Mouse (Mus musculus) cerebellum, postnatal 14 days (tissue): Measurements from ENCODE around the gene Tpi1.
"Not testable (repeated sequence)": the region's sequence is repeated elsewhere in the genome, so short reads cannot be mapped to it uniquely, and the experiment has no call there.

Source experiments
- DNase-seq, 2 experiments: peaks; one replicate each; pipeline ENCODE4 v3.0.0; 2021; ENCODE audit warnings: mixed read lengths in 2 of 2

The Tpi1 gene

DNA sequence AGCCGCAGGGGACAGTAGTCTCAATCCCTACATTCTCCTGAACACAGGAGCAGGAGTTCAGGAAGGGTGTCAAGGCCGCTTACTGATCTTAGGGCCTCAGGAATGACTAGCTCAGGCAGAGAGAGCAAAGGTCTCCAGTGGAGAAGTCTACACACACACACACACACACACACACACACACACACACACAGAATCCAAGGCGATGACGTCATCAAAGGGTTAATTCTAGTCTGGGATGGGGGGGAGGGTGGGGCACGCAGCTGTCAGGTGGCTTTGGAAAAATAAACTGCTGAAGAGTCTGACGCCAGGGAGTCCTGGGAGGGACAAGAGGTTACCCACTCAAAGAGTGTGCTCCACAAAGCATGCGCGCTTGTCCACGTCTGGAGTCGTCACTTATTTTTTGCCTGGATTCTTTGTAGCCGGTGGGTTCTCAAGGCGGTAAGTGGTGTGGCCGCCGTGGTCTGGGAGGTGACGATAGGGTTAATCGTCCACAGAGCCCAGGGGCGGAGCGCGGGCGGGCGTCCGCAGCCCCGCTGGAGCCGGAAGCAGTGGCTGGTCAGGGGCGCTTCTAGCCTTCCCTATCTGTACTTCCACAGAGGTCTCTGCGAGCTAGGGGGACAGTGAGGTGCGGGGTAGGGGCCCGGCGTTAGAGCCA, 5.6 kb downstream of the Tpi1 start, which contains the start of gene Spsb2:
TSS of gene Spsb2 (plus strand) at position 304 of the 655 bp plus-strand sequence.
- peak; percentile 73 to 78 for DNase-seq

DNA sequence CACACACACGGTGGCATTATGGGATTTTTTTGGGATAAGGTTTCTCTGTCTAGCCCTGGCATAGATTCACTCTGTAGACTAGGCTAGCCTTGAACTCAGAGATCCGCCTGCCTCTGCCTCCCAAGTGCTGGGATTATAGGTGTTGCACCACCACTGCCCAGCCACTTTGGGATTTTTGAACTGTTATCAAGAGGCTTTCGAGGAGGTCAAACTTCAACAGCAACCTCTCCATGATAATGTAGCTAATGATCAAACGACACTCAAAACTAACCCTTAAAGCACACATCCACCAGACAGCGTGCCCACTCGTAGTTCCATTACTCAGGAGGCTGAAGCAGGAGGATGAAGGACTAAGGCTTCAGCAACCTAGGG, 6.1 kb downstream of the Tpi1 start:
- no peak for DNase-seq

GRCm38 (mm10) chr6:124807366-124807765, 6.7 kb downstream of the Tpi1 start:
- no peak for DNase-seq

GRCm38 (mm10) chr6:124806446-124807140, 7.5 kb downstream of the Tpi1 start:
- DNase-seq: no peak

- peak; percentile 95 to 98 for DNase-seq
Measured at GRCm38 (mm10) chr6:124805341-124806321, 8.5 kb downstream of the Tpi1 start.

DNA sequence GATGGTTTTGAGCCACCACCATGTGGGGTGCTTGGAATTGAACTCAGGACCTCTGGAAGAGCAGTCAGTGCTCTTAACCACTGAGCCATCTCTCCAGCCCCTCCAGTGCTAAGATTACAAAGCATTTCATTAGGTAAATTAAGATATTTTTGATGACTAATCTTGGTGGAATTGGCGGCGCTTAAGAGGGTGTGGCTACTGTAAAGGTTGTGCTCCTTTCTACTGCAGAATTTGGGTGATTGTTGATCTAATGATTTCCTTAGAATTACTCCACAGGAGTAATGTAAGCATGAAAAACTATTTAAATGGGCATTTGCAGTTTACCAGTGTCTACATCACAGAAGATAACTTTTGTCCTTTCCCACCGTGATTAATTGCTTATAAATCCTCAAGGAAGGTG, 9.8 kb downstream of the Tpi1 start:
- DNase-seq: no peak

DNA sequence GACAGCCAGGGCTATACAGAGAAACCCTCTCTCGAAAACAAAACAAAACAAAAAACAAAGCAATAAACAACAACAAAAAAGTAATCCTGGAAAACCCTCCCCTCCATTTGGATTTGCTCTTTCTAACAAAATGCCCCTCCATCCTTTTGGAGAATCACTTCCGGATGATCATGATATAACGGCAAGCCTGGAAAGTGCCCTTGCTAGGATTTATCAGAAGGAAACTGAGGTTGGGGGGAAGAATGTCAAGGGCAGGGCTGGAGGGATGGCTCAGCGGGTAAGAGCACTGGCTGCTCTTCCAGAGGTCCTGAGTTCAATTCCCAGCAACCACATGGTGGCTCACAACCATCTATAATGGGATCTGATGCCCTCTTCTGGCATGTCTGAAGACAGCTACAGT, 10.4 kb downstream of the Tpi1 start:
- DNase-seq: not testable (repeated sequence)

DNA sequence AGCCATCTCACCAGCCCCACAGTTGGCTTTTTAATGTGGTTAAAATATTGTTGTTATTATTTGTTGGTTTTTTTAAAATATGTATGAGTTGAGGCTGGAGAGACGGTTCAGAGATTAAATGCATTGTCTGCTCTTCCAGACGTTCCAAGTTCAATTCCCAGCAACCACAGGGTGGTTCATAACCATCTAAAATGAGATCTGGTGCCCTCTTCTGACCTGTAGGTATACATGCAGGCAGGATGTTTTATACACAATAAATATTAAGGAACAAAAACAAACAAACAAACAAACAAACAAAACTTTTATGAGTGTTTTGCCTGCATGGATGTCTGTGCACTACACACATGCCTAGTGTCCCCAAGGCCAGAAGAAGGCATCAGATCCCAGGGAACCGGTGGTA, 11.0 kb downstream of the Tpi1 start:
- no peak for DNase-seq

DNA sequence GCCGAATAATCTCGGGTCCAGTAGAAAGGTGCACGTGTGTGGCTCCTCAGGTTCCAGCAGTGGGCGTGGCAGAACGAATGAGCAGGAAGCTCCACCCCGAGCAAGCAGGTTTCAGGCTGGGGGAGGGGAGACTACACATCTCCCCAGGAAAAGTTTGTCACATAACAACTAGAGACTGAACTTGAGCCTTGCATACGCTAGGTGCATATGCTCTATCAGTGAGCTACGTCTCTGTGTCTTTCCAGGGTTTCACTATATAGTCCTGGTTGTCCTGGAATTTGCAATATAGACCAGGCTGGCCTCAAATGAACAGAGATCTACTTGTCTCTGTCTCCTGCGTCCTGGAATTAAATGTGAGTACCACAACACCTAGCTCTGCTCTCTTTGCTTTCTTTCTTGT, 11.7 kb downstream of the Tpi1 start:
- not testable (repeated sequence) for DNase-seq

GRCm38 (mm10) chr6:124796200-124796599, 17.9 kb downstream of the Tpi1 start:
- no peak for DNase-seq

DNA sequence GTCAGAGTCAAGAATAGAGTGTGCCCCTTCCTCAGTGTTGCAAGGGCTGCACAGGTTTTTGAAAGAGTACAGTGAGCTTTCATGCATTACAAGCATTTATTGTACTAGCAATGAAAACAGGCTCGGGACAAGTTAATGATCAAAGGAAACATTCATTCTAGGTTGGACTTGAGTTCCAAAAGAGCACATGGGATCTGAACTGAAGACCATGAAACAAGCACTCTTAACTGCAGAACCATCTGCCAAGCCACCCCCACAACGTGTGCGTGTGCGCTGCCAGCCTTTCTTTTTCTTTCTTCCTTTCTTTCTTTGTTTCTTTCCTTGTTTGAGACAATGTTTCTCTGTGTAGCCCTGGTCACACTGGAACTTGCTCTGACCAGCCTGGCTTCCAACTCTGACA, 18.3 kb downstream of the Tpi1 start:
- no peak for DNase-seq

DNA sequence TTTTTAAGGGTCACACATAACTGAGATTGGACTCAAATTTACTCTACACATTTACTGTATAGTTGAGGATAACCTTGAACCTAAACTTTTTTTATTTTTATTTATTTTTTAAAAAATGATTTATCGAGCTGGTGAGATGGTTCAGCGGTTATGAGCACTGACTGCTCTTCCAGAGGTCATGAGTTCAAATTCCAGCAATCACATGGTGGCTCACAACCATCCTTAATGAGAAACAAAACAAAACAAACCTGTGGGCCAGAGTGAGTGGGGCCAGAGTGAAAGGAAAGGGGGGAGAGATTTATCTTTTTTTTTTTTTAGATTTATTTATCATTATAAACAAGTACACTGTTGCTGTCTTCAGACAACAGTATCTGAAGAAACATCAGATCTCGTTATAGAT, 22.2 kb downstream of the Tpi1 start:
- DNase-seq: no peak

- DNase-seq: no peak
Measured at GRCm38 (mm10) chr6:124790121-124790520, 24.0 kb downstream of the Tpi1 start.

GRCm38 (mm10) chr6:124789519-124789918, 24.6 kb downstream of the Tpi1 start:
- peak; percentile 26 to 52 for DNase-seq

GRCm38 (mm10) chr6:124787722-124788121, 26.4 kb downstream of the Tpi1 start:
- DNase-seq: peak; percentile 47 to 68

DNA sequence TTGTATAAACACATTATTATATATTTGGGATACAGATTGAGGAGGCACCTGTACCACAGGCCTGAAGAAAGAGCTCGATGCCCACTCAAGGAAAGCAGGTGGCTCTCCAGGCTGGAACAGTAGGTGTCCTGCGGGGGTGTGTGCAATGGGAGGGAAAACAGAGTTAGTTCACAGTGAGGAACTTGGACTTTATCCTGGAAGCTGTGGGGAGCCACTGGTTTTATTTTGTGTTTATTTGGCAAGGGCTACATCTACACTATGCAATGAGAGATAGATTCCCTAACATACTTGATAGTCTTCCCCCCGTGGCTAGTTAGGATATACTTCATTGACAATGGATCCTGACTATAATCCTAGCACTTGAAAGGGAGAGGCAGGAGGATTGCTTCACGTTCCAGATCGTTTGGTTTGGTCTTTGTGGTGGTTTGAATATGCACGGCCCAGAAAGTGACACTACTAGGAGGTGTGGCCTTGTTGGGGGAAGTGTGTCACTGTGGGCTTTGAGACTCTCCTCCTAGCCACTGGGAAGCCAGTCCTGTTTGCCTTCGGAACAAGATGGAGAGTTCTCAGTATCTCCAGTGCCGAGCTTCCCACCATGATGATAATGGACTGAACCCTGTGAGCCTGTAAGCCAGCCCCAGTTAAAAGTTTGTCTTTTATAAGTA, 27.2 kb downstream of the Tpi1 start:
- DNase-seq: peak; percentile 82 to 90

GRCm38 (mm10) chr6:124782436-124782835, 31.7 kb downstream of the Tpi1 start:
- DNase-seq: peak in 1 of 2 experiments; percentile 27

GRCm38 (mm10) chr6:124780917-124781316, 33.2 kb downstream of the Tpi1 start:
- DNase-seq: no peak

DNA sequence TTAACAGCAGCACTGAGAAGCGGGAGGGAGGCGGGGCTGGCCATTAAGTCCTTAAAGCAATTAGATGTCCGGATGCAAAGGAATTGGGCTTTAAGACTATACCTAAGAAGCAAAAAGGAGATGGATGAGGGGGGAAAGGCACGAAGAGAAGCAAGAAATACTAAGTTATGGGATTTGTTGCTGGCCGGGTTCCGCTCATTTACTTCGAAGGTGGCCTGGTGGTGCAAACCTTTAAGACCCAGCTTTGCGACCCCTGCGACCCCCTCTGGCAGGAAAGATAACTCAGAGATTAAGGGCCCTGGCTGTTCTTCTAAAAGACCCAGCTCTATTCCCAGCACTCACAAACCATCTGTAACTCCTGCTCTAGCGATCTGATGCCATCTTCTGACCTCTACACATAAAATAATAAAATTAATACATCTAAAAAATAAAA, 34.1 kb downstream of the Tpi1 start:
- no peak for DNase-seq

DNA sequence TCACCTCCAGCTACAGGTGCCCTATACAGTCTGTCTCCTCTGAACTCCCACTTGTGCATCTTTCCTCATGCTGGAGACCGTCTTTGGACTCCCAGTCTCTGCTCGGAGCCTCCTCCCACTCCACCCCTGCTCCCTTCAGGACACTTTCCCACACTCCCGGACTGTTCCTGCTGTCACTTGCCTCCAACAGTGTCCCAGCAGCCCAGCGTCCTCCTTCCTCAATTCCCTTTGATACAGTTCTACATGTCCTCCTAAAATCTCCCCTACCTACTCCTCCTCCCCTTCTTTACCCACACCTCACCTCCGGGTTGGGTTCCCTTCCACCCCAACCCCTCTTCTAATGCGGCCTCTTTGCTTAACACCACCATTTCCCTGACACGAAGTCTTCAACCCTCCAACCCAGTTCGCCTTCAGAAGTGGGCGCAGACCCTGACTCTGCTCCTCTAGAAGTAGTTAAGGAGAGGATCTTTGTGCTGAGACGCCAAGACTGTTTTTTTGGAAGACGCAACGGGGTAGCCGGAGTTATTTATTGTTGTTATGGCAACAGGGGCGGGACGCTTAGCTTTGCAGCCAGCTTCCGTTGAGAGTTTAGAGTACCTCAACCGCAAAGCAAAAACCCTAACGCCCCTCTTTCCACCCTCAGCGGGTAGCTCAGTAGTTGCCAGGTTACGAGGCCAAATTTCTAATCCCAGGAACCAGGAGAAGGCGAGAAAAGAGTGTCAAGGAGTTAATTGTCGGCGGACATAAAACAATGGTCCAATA, 34.7 kb downstream of the Tpi1 start, which contains the start of gene Lrrc23:
TSS of gene Lrrc23 (minus strand) at position 506 of the 762 bp plus-strand sequence.
- peak; percentile 53 to 54 for DNase-seq

DNA sequence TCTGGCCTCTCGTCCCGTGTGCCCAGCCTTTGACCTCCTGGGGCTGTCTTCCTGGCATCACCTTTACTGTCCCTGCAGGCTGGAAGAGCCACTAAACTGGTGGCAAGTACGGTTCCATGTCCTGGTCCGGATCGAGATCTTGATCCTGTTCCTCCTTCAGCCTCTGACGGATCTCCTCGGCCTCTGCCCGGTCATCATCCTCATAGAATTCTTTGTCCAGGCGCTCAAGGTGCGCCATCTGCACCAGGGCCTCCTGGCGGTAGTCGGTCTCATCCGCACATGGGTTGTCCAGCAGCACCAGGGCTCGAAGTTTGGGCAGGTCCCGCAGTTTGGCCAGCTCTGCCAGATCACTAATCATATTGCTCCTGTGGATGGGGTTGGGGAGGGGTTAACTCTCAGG, 43.6 kb downstream of the Tpi1 start:
- peak; percentile 31 to 36 for DNase-seq

DNA sequence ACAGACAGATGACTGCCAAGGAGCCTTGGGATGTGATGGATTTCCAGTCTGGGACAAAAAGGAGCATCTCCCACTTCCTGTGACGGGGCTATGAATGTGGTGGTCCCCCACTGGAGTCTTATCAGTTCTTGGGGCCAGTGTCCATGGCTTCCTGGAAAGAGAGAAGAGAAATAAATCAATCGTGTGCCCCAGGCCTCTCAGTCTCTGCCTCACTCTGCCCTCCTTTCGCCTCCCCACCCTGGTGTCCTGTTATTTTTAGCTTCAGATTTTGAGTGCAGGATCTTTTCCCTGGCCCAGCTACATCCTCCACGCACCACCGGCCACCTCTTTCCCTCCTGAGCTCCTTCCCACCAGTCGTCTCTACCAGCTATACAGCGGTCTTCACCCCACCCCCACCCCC, 44.1 kb downstream of the Tpi1 start:
- peak; percentile 48 to 52 for DNase-seq
